Mouse (Mus musculus): ENCODE measurements around the gene Adamts7.

The Adamts7 gene

GRCm38 (mm10) chr9:90198531-90199449 is 35.9 kb downstream of the Adamts7 start:
- DNase-seq, result no peak

GRCm38 (mm10) chr9:90199611-90200010 is 36.7 kb downstream of the Adamts7 start:
- DNase-seq, result no peak

- DNase-seq, result no peak
These were observed 37.6 kb downstream of the Adamts7 start for GRCm38 (mm10) chr9:90200501-90200900.

GRCm38 (mm10) chr9:90201096-90201495 is 38.2 kb downstream of the Adamts7 start:
- DNase-seq, result no peak

GRCm38 (mm10) chr9:90201541-90201940 is 38.7 kb downstream of the Adamts7 start:
- no peak for DNase-seq

GRCm38 (mm10) chr9:90203233-90203632 is 40.4 kb downstream of the Adamts7 start:
- DNase-seq, result no peak

- DNase-seq, result no peak
These were observed 41.6 kb downstream of the Adamts7 start for GRCm38 (mm10) chr9:90204396-90204915.

GRCm38 (mm10) chr9:90206500-90206899 is 43.6 kb downstream of the Adamts7 start:
- peak; percentile 60 for DNase-seq

GRCm38 (mm10) chr9:90207808-90208207 is 44.9 kb downstream of the Adamts7 start:
- no peak for DNase-seq

GRCm38 (mm10) chr9:90208655-90209054 is 45.8 kb downstream of the Adamts7 start:
- no peak for DNase-seq

- peak; percentile 25 for DNase-seq
These were observed 50.3 kb downstream of the Adamts7 start for GRCm38 (mm10) chr9:90213127-90213526.

- no peak for DNase-seq
These were observed 53.6 kb downstream of the Adamts7 start for GRCm38 (mm10) chr9:90216259-90217001.

- DNase-seq, result no peak
These were observed 54.6 kb downstream of the Adamts7 start for GRCm38 (mm10) chr9:90217501-90217900.

GRCm38 (mm10) chr9:90222275-90222674 is 59.4 kb downstream of the Adamts7 start:
- DNase-seq, result no peak

- no peak for DNase-seq
These were observed 63.3 kb downstream of the Adamts7 start for GRCm38 (mm10) chr9:90226081-90226741.

GRCm38 (mm10) chr9:90226742-90227096 is 63.9 kb downstream of the Adamts7 start:
- no peak for DNase-seq

GRCm38 (mm10) chr9:90227171-90227570 is 64.3 kb downstream of the Adamts7 start:
- DNase-seq, result no peak

- no peak for DNase-seq
These were observed 70.2 kb downstream of the Adamts7 start for GRCm38 (mm10) chr9:90232781-90233690.

- DNase-seq, result no peak
These were observed 71.1 kb downstream of the Adamts7 start for GRCm38 (mm10) chr9:90233906-90234419.

- DNase-seq, result no peak
These were observed 71.9 kb downstream of the Adamts7 start for GRCm38 (mm10) chr9:90234786-90235185.

GRCm38 (mm10) chr9:90235258-90235882 is 72.5 kb downstream of the Adamts7 start:
- DNase-seq, result no peak

All from cerebellum, adult 11 months (tissue).